Mouse (Mus musculus) lung, postnatal 0 days (tissue): Measurements from ENCODE around the gene Boll.

Experiments used
- CTCF ChIP-seq: IDR thresholded peaks from 2 replicates; pipeline ENCODE4 v1.5.1; 2016; ENCODE audit warnings: antibody characterized with exemption, mild to moderate bottlenecking
- EP300 ChIP-seq: IDR thresholded peaks from 2 replicates; pipeline ENCODE4 v1.6.1; 2016; ENCODE audit warnings: antibody characterized with exemption, mild to moderate bottlenecking, control low read depth

DNA sequence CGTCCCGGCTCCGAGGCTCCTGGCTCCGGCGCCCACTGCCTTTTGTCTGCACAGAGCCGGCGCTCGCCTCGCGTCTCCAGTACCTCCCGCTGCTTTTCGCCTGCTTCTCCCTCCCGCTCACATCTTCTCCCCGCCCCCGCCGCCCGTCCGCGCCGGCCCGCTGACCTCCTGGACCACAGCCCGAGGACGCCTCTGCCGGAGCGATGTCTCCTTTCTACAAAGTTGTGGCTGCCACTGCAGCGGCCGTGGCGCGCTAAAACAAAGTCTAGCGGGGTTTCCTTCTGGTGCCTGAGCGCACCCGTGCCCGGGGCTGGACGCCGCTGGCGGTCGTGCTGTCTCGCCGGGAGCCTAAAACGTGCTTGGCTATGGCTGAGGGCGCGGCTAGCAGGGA lies 42.7 kb upstream of the Boll start:
- TF ChIP-seq CTCF, result no peak; the same call in 1 of the 2 replicates
- no peak for TF ChIP-seq EP300
